Mouse (Mus musculus) lung, embryonic 16.5 days (tissue): Measurements from ENCODE around the gene Lin28a. TPM values are rescaled to one million over a fixed set of nuclear protein-coding genes. Genes with fewer than 3 reads are reported as not detected.
"Not testable (repeated sequence)": the region's sequence is repeated elsewhere in the genome, so short reads cannot be mapped to it uniquely, and the experiment has no call there.

Experiments used
- ATAC-seq: fragments of 200-750 bp; cut with Nextera tagmentation; 2 replicates; pipeline ENCODE4 v1.8.0; 2017; ENCODE audit warnings: low read depth, mild to moderate bottlenecking, moderate library complexity
- H3K27ac ChIP-seq: fragments of 300-500 bp; sonication (generic); 2 replicates; pipeline ENCODE4 v1.5.1; 2014; ENCODE audit warnings: mild to moderate bottlenecking, control low read depth, low read length
- H3K27me3 ChIP-seq: fragments of 300-500 bp; sonication (generic); 2 replicates; pipeline ENCODE4 v1.6.1; 2014; ENCODE audit warnings: low read depth, low read length, mixed read lengths; ENCODE audit not compliant: control insufficient read depth, insufficient read depth
- H3K36me3 ChIP-seq: fragments of 300-500 bp; sonication (generic); 2 replicates; pipeline ENCODE4 v1.6.1; 2014; ENCODE audit warnings: low read length; ENCODE audit not compliant: control insufficient read depth, insufficient read depth
- H3K4me1 ChIP-seq: fragments of 300-500 bp; sonication (generic); replicated peaks from 2 replicates; pipeline ENCODE4 v1.6.1; 2014; ENCODE audit warnings: low read length, mixed read lengths; ENCODE audit not compliant: control insufficient read depth, insufficient read depth
- H3K4me2 ChIP-seq: fragments of 300-500 bp; sonication (generic); 2 replicates; pipeline ENCODE4 v1.6.1; 2014; ENCODE audit warnings: low read depth, low read length, control low read depth
- H3K4me3 ChIP-seq: fragments of 300-500 bp; sonication (generic); 2 replicates; pipeline ENCODE4 v1.5.1; 2014; ENCODE audit warnings: mild to moderate bottlenecking, low read length, control low read depth
- H3K9ac ChIP-seq: fragments of 300-500 bp; sonication (generic); 2 replicates; pipeline ENCODE4 v1.6.1; 2014; ENCODE audit warnings: low read length, control low read depth
- H3K9me3 ChIP-seq: fragments of 300-500 bp; sonication (generic); 2 replicates; pipeline ENCODE4 v1.6.1; 2016; ENCODE audit warnings: low read length; ENCODE audit not compliant: control insufficient read depth
- WGBS: fragments of 180-500 bp; shearing (Covaris S2); extraction: QIAGEN DNeasy Blood & Tissue Kit; methylation state at CpG from one replicate; pipeline ENCODE4 v1.1.7; 2014; 5-methylcytosine and 5-hydroxymethylcytosine counted together
- polyA plus RNA-seq: library from polyadenylated mRNA; unstranded; fragments of >200 nt; fragmentation: Nextera tagmentation; extraction: Ambion mirVana; gene quantifications from 2 replicates; pipeline ENCODE4 v1.2.1, GENCODE M21; 2015

Gene Lin28a
- polyA plus RNA-seq, 1 experiment from 2014 or later: not detected

GRCm38 (mm10) chr4:134000466-134001438 is 17.9 kb downstream of the Lin28a start, which contains the start of gene Dhdds:
Gene Dhdds (minus strand): TSS chr4:134000918.
- Histone ChIP-seq H3K4me3 (peak within 1 kb of the TSS; percentile 73), H3K27ac (0 out of 2 replicates have a peak within 1 kb of the TSS, but pooled peaks have one; percentile 23), H3K4me1 (peaks cover 11% of the 10 kb centered on the region), H3K4me2 (peak within 1 kb of the TSS; percentile 80), H3K9ac (peak within 1 kb of the TSS; percentile 87), H3K36me3 (no peaks in the 10 kb centered on the region), H3K9me3 (no peaks in the 10 kb centered on the region), H3K27me3 (no peaks in the 10 kb centered on the region)
- WGBS: 1% methylated on average over 49 of the region's 49 CpGs
- peak; percentile 99 for ATAC-seq

DNA sequence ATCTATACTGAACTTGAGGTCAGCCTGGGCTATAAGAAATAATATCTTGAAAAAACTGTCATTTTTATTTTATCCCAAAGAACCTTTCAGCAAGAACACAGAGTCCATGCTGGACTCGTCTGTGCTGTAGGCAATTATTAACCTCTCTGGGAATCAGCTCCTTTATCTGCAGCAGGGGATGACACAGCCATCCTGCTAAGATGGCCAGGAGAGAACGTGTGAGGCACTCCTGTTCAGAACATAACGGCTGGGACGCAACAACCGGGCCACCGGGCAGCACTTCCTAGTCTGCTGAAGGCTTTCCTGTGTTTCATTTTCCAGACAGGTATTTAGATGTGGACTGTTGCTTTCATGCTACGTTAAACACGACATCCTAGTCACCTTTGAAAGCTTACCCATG is 23.9 kb downstream of the Lin28a start:
- peaks cover 3% of the 10 kb centered on the region for H3K4me1 ChIP-seq
- no peak for ATAC-seq
- no peak overlapping the region for H3K4me2 ChIP-seq
- no peak overlapping the region for H3K27ac ChIP-seq
- H3K4me3 ChIP-seq: no peak overlapping the region
- WGBS: 83% methylated on average over 8 of the region's 8 CpGs
- H3K9me3 ChIP-seq: no peaks in the 10 kb centered on the region
- peaks cover 23% of the 10 kb centered on the region for H3K36me3 ChIP-seq
- H3K27me3 ChIP-seq: no peaks in the 10 kb centered on the region
- H3K9ac ChIP-seq: no peak overlapping the region

DNA sequence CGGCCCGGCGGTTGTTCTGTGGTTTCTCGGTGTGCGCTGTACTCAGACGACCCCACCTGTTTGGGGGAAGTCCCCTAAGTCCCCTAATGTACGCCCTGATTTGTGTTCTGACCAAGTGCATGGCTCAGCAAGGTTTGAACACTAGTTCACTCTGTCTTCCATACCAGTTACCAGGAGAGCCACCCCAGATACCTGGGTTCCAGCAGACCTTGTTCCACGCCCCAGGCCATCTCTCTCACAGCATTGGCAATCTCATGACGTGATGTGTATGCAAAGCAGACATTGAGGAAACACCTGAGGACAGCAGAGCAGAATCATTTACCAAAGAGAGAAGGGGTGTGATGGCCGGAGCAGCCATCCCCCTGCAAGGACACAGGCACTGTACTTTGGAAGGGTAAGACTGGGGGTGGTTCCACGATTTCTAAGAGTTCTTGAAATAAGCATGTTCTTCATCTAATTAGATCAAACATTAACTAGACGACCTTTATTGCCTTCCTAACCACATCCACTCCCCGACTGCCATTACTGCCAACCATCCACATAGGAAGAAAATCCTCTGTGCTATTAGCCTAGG is 27.5 kb downstream of the Lin28a start:
- no peak overlapping the region for H3K4me3 ChIP-seq
- no peak for ATAC-seq
- H3K4me1 ChIP-seq: no peaks in the 10 kb centered on the region
- H3K9ac ChIP-seq: no peak overlapping the region
- no peaks in the 10 kb centered on the region for H3K27me3 ChIP-seq
- no peaks in the 10 kb centered on the region for H3K9me3 ChIP-seq
- peaks cover 36% of the 10 kb centered on the region for H3K36me3 ChIP-seq
- 85% methylated on average over 13 of the region's 13 CpGs for WGBS
- no peak overlapping the region for H3K4me2 ChIP-seq
- H3K27ac ChIP-seq: no peak overlapping the region

- Histone ChIP-seq H3K9ac (no peak overlapping the region), H3K27ac (no peak overlapping the region), H3K36me3 (peaks cover 36% of the 10 kb centered on the region), H3K4me3 (no peak overlapping the region), H3K27me3 (no peaks in the 10 kb centered on the region), H3K4me1 (no peaks in the 10 kb centered on the region), H3K4me2 (no peak overlapping the region), H3K9me3 (no peaks in the 10 kb centered on the region)
- ATAC-seq: no peak
- 57% methylated on average over 4 of the region's 4 CpGs for WGBS
Measured at GRCm38 (mm10) chr4:133990035-133990434, 28.6 kb downstream of the Lin28a start.

- 88% methylated on average over 7 of the region's 8 CpGs for WGBS
- not testable (repeated sequence) for H3K4me3 ChIP-seq
- H3K36me3 ChIP-seq: peaks cover 30% of the 10 kb centered on the region
Measured at GRCm38 (mm10) chr4:133988289-133988688, 30.4 kb downstream of the Lin28a start.

DNA sequence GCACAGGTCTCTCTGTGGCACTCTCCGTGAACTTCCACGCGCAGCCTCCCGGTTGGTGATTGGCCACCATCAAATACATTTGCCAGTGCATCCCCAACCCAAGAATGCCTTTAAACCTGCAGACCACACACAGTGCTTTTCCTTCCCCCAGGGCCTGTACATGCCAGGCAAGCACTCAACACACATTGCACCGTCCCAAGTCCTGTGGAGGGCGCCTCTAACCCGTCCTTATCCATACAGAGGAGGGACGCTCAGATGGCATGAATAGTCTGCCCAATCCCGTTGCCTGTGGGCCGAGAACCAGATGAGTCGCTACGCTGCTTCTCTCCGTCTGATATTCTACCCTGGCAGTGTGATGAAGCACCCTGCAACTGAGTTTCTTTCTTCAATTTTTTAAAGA is 35.7 kb downstream of the Lin28a start:
- no peaks in the 10 kb centered on the region for H3K27me3 ChIP-seq
- 80% methylated on average over 13 of the region's 13 CpGs for WGBS
- H3K27ac ChIP-seq: no peak overlapping the region
- H3K4me1 ChIP-seq: no peaks in the 10 kb centered on the region
- H3K9me3 ChIP-seq: no peaks in the 10 kb centered on the region
- H3K9ac ChIP-seq: no peak overlapping the region
- H3K4me3 ChIP-seq: no peak overlapping the region
- no peak for ATAC-seq
- no peak overlapping the region for H3K4me2 ChIP-seq
- peaks cover 18% of the 10 kb centered on the region for H3K36me3 ChIP-seq

More at GRCm38 (mm10) chr4:133988289-133988688, 30.4 kb downstream of the Lin28a start:
- ATAC-seq, H3K9me3 ChIP-seq, H3K4me1 ChIP-seq, H3K9ac ChIP-seq, H3K4me2 ChIP-seq, H3K27ac ChIP-seq, H3K27me3 ChIP-seq: not testable (repeated sequence)

DNA sequence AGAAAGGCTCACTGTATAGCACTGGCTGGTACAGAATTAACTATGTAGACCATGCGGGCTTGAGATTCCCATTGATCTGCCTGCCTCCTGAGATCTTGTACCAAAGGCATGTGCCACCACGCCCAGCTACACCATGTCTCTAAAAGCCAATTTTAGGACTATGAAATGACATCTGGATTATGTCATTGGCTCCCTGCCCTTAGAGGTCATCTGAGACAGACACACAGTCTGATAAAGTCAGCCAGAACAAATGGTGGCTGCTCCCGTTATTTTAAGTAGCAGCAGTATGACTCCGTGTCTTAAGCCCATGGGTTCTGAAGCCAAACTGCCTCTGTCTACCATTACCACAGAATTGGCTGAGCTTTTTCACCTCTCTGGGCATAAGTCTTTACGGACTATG is 38.1 kb downstream of the Lin28a start:
- Histone ChIP-seq H3K9me3 (no peaks in the 10 kb centered on the region), H3K4me3 (no peak overlapping the region), H3K36me3 (peaks cover 12% of the 10 kb centered on the region), H3K4me2 (no peak overlapping the region), H3K9ac (no peak overlapping the region), H3K27ac (no peak overlapping the region), H3K27me3 (no peaks in the 10 kb centered on the region), H3K4me1 (no peaks in the 10 kb centered on the region)
- no peak for ATAC-seq
- WGBS: 72% methylated on average over 5 of the region's 5 CpGs

GRCm38 (mm10) chr4:133978021-133978711 is 40.5 kb downstream of the Lin28a start:
- ATAC-seq: no peak
- 90% methylated on average over 10 of the region's 10 CpGs for WGBS
- Histone ChIP-seq H3K4me1 (no peaks in the 10 kb centered on the region), H3K36me3 (peaks cover 12% of the 10 kb centered on the region), H3K27ac (no peak overlapping the region), H3K27me3 (no peaks in the 10 kb centered on the region), H3K4me2 (no peak overlapping the region), H3K4me3 (no peak overlapping the region), H3K9me3 (no peaks in the 10 kb centered on the region), H3K9ac (no peak overlapping the region)

DNA sequence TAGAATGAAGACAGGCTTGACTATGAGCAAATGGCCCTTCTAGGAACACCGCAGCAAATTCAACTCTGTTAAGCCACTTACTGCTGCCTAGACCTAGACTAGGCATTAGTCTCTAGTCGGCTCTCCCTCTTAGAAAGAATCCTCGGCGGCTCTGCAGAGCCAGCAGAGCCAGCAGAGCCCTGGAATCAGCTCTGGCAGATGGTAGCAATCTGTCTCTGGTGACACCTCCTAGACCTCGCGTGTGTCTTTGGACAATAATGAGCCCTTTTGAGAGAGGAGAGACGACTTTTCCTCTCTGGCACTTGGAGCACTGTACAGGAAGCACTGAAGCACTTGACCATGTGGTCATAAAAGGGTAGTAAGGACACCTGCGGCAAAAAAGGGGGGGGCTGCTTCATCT is 46.9 kb downstream of the Lin28a start:
- 65% methylated on average over 8 of the region's 8 CpGs for WGBS
- no peak overlapping the region for H3K9ac ChIP-seq
- peaks cover 7% of the 10 kb centered on the region for H3K4me1 ChIP-seq
- ATAC-seq: no peak
- H3K27me3 ChIP-seq: no peaks in the 10 kb centered on the region
- peaks cover 3% of the 10 kb centered on the region for H3K36me3 ChIP-seq
- H3K27ac ChIP-seq: no peak overlapping the region
- no peaks in the 10 kb centered on the region for H3K9me3 ChIP-seq
- no peak overlapping the region for H3K4me3 ChIP-seq
- no peak overlapping the region for H3K4me2 ChIP-seq
